Mouse (Mus musculus): Measurements from ENCODE around the gene Rmnd5a. TPM values are rescaled to one million over a fixed set of nuclear protein-coding genes. Genes with fewer than 3 reads are reported as not detected.

Gene Rmnd5a
- polyA plus RNA-seq (2015; fragmentation: Nextera tagmentation; extraction: Ambion mirVana) = 12.2 and 12.8 TPM in 2 replicates

DNA sequence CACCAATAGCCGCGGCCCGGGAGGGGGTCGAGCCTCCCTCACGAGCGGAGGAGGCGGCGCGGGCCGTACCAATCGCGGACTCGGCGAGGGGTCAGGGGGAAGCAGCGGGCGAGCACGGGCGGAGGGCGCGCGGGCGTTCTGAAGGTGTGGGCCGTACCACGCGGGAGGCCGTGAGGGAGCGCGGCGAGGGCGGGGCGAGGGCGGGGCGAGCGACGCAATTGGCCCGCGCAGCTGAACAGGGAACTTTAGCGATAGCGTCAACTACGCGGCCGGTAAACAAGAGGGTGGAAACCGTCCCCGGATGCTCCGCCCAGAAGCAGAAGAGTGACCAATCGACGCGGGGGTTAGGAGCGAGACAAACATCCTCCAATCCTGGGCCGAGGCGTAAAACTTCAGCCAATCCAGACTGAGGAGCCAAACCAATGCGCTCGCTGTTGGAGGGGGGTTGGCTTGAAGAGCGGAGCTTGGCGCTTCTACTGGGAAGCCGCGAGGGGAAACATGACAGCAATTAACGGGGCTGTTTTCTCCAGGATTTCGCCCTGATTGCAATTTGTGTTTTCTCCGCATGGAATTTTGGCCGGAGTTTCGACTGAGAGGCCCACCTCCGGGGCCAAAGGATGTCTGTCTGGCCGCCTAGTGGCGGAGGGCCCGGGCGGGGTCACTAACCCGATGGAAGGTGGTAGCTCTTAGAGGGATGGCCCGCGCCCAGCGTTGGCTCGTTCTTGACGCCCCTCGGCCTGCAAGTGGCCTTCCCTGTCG lies at the start of gene Rmnd5a:
Rmnd5a (minus strand) TSS at position 146 of the 759 bp plus-strand sequence.
- Histone ChIP-seq H3K4me3 (ENCODE audit: low read depth, low read length) (peak within 1 kb of the TSS; percentile 88), H3K4me2 (replicated peaks; ENCODE audit: low read depth) (peak within 1 kb of the TSS; percentile 80), H3K36me3 (ENCODE audit: control insufficient read depth, insufficient read depth) (no peaks in the 10 kb centered on the region), H3K9ac (ENCODE audit: low read depth, low read length) (peak within 1 kb of the TSS; percentile 95), H3K27me3 (replicated peaks; ENCODE audit: control insufficient read depth, insufficient read depth, low read length) (no peaks in the 10 kb centered on the region), H3K27ac (ENCODE audit: low read depth, low read length) (peak within 1 kb of the TSS; percentile 98), H3K9me3 (ENCODE audit: control insufficient read depth) (no peaks in the 10 kb centered on the region), H3K4me1 (replicated peaks; ENCODE audit: control insufficient read depth, insufficient read depth, low read length) (peaks cover 11% of the 10 kb centered on the region)
- TF ChIP-seq CTCF (IDR thresholded peaks at IDR 0.05; ENCODE audit: low read depth) = peak; percentile 75
- peak; percentile 98 for ATAC-seq
- WGBS = under 1% methylated on average over 75 of the region's 75 CpGs

DNA sequence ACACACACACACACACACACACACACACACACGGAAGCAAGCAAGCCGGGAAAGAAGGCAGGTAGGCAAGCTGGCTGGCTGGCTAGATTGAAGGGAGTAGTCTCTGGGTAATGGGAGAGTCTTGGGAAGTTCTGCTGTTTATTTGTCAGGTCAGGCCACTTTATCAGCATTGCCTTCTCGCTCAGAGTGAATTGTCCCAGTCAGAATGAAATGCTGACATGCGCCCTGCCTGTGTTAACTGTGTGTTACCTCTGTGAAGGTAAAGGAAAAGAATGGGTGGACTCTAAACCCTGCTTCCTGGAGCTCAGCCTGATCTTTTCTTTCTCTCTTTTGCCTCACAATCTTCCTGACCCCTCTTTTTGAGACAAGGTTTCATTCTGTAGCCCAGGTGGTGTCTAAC lies 47.5 kb upstream of the Rmnd5a start:
- Histone ChIP-seq H3K4me2 (replicated peaks; ENCODE audit: low read depth) (peak overlapping the region; percentile 44), H3K27ac (ENCODE audit: low read depth, low read length) (peak overlapping the region; percentile 84), H3K9me3 (ENCODE audit: control insufficient read depth) (no peaks in the 10 kb centered on the region), H3K36me3 (ENCODE audit: control insufficient read depth, insufficient read depth) (no peaks in the 10 kb centered on the region), H3K4me3 (ENCODE audit: low read depth, low read length) (no peak overlapping the region), H3K9ac (ENCODE audit: low read depth, low read length) (no peak overlapping the region), H3K27me3 (replicated peaks; ENCODE audit: control insufficient read depth, insufficient read depth, low read length) (no peaks in the 10 kb centered on the region), H3K4me1 (replicated peaks; ENCODE audit: control insufficient read depth, insufficient read depth, low read length) (no peaks in the 10 kb centered on the region)
- ATAC-seq = peak; percentile 62
- TF ChIP-seq CTCF (IDR thresholded peaks at IDR 0.05; ENCODE audit: low read depth) = no peak
- WGBS = 11% methylated on average over 4 of the region's 4 CpGs

DNA sequence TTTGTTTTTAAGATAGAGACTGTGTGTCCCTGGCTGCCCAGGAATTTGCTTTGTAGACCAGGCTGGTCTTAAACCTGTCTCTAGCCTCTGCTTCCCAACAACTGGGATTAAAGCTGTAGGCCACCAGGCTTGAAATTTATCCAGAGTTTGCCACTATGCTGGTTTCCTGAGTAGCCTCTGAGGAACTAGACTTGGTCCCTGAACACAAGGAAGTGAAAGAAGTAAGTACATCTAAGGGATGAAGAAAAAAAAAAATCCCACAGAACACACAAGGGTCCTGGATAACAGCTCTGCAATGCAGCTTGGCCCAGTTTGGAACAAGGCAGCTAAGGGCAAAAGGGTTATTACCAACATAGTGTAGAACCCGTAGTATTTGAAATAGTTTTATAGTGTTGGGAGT lies 46.4 kb upstream of the Rmnd5a start:
- no peaks in the 10 kb centered on the region for H3K9me3 ChIP-seq (ENCODE audit: control insufficient read depth)
- H3K4me2 ChIP-seq (replicated peaks; ENCODE audit: low read depth) = no peak overlapping the region
- no peak overlapping the region for H3K27ac ChIP-seq (ENCODE audit: low read depth, low read length)
- H3K4me1 ChIP-seq (replicated peaks; ENCODE audit: control insufficient read depth, insufficient read depth, low read length) = no peaks in the 10 kb centered on the region
- no peak for TF ChIP-seq CTCF (IDR thresholded peaks at IDR 0.05; ENCODE audit: low read depth)
- WGBS = 55% methylated on average over 1 of the region's 1 CpGs
- no peak for ATAC-seq
- no peak overlapping the region for H3K4me3 ChIP-seq (ENCODE audit: low read depth, low read length)
- no peaks in the 10 kb centered on the region for H3K27me3 ChIP-seq (replicated peaks; ENCODE audit: control insufficient read depth, insufficient read depth, low read length)
- no peaks in the 10 kb centered on the region for H3K36me3 ChIP-seq (ENCODE audit: control insufficient read depth, insufficient read depth)
- H3K9ac ChIP-seq (ENCODE audit: low read depth, low read length) = no peak overlapping the region

GRCm38 (mm10) chr6:71486226-71486625 lies 45.8 kb upstream of the Rmnd5a start:
- Histone ChIP-seq H3K9ac (ENCODE audit: low read depth, low read length) (no peak overlapping the region), H3K4me1 (replicated peaks; ENCODE audit: control insufficient read depth, insufficient read depth, low read length) (no peaks in the 10 kb centered on the region), H3K4me2 (replicated peaks; ENCODE audit: low read depth) (no peak overlapping the region), H3K36me3 (ENCODE audit: control insufficient read depth, insufficient read depth) (no peaks in the 10 kb centered on the region), H3K9me3 (ENCODE audit: control insufficient read depth) (no peaks in the 10 kb centered on the region), H3K27ac (ENCODE audit: low read depth, low read length) (no peak overlapping the region), H3K27me3 (replicated peaks; ENCODE audit: control insufficient read depth, insufficient read depth, low read length) (no peaks in the 10 kb centered on the region), H3K4me3 (ENCODE audit: low read depth, low read length) (no peak overlapping the region)
- no peak for ATAC-seq
- 43% methylated on average over 2 of the region's 2 CpGs for WGBS
- no peak for TF ChIP-seq CTCF (IDR thresholded peaks at IDR 0.05; ENCODE audit: low read depth)

- no peak overlapping the region for H3K27ac ChIP-seq (ENCODE audit: low read depth, low read length)
- H3K4me2 ChIP-seq (replicated peaks; ENCODE audit: low read depth) = no peak overlapping the region
- ATAC-seq = no peak
- no peaks in the 10 kb centered on the region for H3K27me3 ChIP-seq (replicated peaks; ENCODE audit: control insufficient read depth, insufficient read depth, low read length)
- no peak overlapping the region for H3K4me3 ChIP-seq (ENCODE audit: low read depth, low read length)
- no peaks in the 10 kb centered on the region for H3K36me3 ChIP-seq (ENCODE audit: control insufficient read depth, insufficient read depth)
- no peaks in the 10 kb centered on the region for H3K4me1 ChIP-seq (replicated peaks; ENCODE audit: control insufficient read depth, insufficient read depth, low read length)
- no peak overlapping the region for H3K9ac ChIP-seq (ENCODE audit: low read depth, low read length)
- TF ChIP-seq CTCF (IDR thresholded peaks at IDR 0.05; ENCODE audit: low read depth) = no peak
- WGBS = 71% methylated on average over 5 of the region's 5 CpGs
- no peaks in the 10 kb centered on the region for H3K9me3 ChIP-seq (ENCODE audit: control insufficient read depth)
These were observed 44.8 kb upstream of the Rmnd5a start for GRCm38 (mm10) chr6:71485246-71485645.

GRCm38 (mm10) chr6:71481136-71481535 lies 40.7 kb upstream of the Rmnd5a start:
- WGBS = 76% methylated on average over 7 of the region's 7 CpGs
- Histone ChIP-seq H3K9ac (ENCODE audit: low read depth, low read length) (no peak overlapping the region), H3K36me3 (ENCODE audit: control insufficient read depth, insufficient read depth) (no peaks in the 10 kb centered on the region), H3K4me2 (replicated peaks; ENCODE audit: low read depth) (no peak overlapping the region), H3K4me1 (replicated peaks; ENCODE audit: control insufficient read depth, insufficient read depth, low read length) (0 out of 2 replicates have a peak, but pooled peaks cover 1% of the 10 kb centered on the region), H3K27ac (ENCODE audit: low read depth, low read length) (no peak overlapping the region), H3K9me3 (ENCODE audit: control insufficient read depth) (no peaks in the 10 kb centered on the region), H3K4me3 (ENCODE audit: low read depth, low read length) (no peak overlapping the region), H3K27me3 (replicated peaks; ENCODE audit: control insufficient read depth, insufficient read depth, low read length) (no peaks in the 10 kb centered on the region)
- no peak for TF ChIP-seq CTCF (IDR thresholded peaks at IDR 0.05; ENCODE audit: low read depth)
- ATAC-seq = no peak
